Mouse (Mus musculus): ENCODE results near the gene Cd6. TPM values are rescaled to one million over a fixed set of nuclear protein-coding genes. Genes with fewer than 3 reads are reported as not detected.

The Cd6 gene
- polyA plus RNA-seq, 1 experiment from 2014 or later = not detected

DNA sequence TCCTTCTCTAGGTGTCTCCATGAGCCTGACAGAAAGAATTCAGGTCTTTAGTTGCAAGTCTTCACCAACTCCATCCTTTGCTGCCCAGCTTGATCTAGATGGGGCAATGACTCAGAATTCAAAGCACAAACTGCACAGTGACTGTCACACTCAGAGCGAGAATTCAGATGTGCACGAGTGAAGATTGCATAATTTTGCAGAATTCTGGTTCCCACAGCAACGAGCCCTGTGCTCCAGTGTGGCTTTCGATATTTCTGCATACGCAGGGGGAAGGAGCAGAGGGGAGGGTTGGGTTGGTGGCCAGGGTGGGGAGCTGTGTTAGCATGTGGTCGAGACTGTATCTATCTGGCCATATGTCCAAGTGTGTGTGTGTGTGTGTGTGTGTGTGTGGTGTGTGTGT is 28.8 kb downstream of the Cd6 start:
- no peak overlapping the region for H3K4me2 ChIP-seq (ENCODE audit: low read depth, low read length, severe bottlenecking)
- no peaks in the 10 kb centered on the region for H3K9me3 ChIP-seq (ENCODE audit: control insufficient read depth, low read length)
- H3K9ac ChIP-seq (ENCODE audit: low read length) = no peak overlapping the region
- no peak for DNase-seq (ENCODE audit: low spot score)
- no peaks in the 10 kb centered on the region for H3K36me3 ChIP-seq (ENCODE audit: control insufficient read depth, insufficient read depth, low read length)
- no peaks in the 10 kb centered on the region for H3K4me1 ChIP-seq (replicated peaks; ENCODE audit: control insufficient read depth, insufficient read depth, low read length)
- H3K27me3 ChIP-seq (ENCODE audit: control insufficient read depth, insufficient read depth, low read length) = no peaks in the 10 kb centered on the region
- WGBS = 81% methylated on average over 6 of the region's 6 CpGs
- no peak for ATAC-seq (replicated peaks; ENCODE audit: low FRiP score)
- no peak overlapping the region for H3K27ac ChIP-seq (ENCODE audit: low read depth, low read length)
- H3K4me3 ChIP-seq (ENCODE audit: low read depth, low read length) = no peak overlapping the region

DNA sequence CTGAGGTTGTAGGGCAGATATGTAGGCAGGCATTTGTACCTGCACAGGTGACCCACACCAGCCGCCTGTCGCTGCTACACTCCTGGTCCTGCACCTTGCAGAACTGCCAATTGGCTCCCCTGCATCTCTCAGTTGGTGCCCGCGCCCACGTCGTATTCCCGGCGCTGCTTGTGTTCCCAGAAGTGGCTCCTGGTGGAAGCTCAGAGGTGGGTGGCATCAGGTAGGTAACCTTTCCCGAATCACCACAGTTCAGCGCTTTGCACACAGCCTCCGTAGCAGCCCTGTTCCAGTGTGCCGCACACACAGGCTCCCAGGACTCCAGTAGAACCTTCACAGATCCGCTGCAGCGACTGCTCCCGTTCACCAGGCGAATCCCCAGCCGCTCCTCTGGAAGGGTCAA is 30.7 kb downstream of the Cd6 start:
- ATAC-seq (replicated peaks; ENCODE audit: low FRiP score) (no peak), DNase-seq (ENCODE audit: low spot score) (no peak)
- Histone ChIP-seq H3K36me3 (ENCODE audit: control insufficient read depth, insufficient read depth, low read length) (no peaks in the 10 kb centered on the region), H3K4me2 (ENCODE audit: low read depth, low read length, severe bottlenecking) (no peak overlapping the region), H3K4me3 (ENCODE audit: low read depth, low read length) (no peak overlapping the region), H3K27me3 (ENCODE audit: control insufficient read depth, insufficient read depth, low read length) (no peaks in the 10 kb centered on the region), H3K9ac (ENCODE audit: low read length) (no peak overlapping the region), H3K4me1 (replicated peaks; ENCODE audit: control insufficient read depth, insufficient read depth, low read length) (no peaks in the 10 kb centered on the region), H3K27ac (ENCODE audit: low read depth, low read length) (no peak overlapping the region), H3K9me3 (ENCODE audit: control insufficient read depth, low read length) (no peaks in the 10 kb centered on the region)
- 94% methylated on average over 17 of the region's 17 CpGs for WGBS

DNA sequence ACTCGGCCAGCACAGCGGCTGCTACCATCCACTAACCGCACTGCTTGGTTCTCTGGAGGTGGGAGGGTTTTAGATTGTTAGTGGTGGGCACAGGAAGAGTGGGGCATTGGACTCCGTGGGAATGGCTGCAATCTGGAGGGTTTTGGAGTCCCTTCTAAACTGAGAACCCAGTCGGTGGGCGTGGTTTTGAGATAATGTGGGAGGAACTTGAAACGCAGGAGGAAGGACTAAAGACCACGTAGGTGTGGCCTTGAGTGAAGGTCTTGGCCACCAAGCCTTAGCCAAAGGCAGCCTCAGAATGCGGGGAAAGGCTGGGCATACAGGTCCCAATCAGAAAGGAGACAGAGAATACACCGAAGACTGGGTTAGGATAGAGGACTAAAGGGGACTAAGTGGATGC is 31.3 kb downstream of the Cd6 start:
- no peaks in the 10 kb centered on the region for H3K9me3 ChIP-seq (ENCODE audit: control insufficient read depth, low read length)
- no peaks in the 10 kb centered on the region for H3K4me1 ChIP-seq (replicated peaks; ENCODE audit: control insufficient read depth, insufficient read depth, low read length)
- H3K9ac ChIP-seq (ENCODE audit: low read length) = no peak overlapping the region
- WGBS = 75% methylated on average over 10 of the region's 10 CpGs
- H3K4me3 ChIP-seq (ENCODE audit: low read depth, low read length) = no peak overlapping the region
- H3K27ac ChIP-seq (ENCODE audit: low read depth, low read length) = no peak overlapping the region
- DNase-seq (ENCODE audit: low spot score) (no peak), ATAC-seq (replicated peaks; ENCODE audit: low FRiP score) (no peak)
- no peaks in the 10 kb centered on the region for H3K27me3 ChIP-seq (ENCODE audit: control insufficient read depth, insufficient read depth, low read length)
- no peaks in the 10 kb centered on the region for H3K36me3 ChIP-seq (ENCODE audit: control insufficient read depth, insufficient read depth, low read length)
- no peak overlapping the region for H3K4me2 ChIP-seq (ENCODE audit: low read depth, low read length, severe bottlenecking)

DNA sequence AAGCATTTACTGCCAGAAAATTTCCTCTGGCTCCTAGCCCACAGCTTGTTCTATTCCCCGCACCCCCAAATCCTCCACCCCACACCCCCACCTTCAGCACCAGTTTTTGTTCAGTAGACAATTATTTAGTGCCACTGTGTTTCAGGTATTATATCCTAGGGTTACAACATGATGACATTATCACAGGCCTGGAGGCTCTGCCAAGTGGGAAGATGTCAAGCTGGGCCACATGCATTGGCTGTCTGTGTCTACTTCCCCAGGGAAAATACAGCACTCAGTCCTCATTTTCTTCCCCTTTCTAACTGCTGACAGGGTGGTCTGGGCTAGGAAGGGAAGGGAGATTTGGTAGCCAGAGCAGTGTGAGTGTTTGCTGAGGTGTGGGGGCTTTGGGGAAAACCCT is 34.9 kb downstream of the Cd6 start:
- no peaks in the 10 kb centered on the region for H3K27me3 ChIP-seq (ENCODE audit: control insufficient read depth, insufficient read depth, low read length)
- WGBS = 100% methylated on average over 1 of the region's 1 CpGs
- H3K27ac ChIP-seq (ENCODE audit: low read depth, low read length) = no peak overlapping the region
- no peak overlapping the region for H3K9ac ChIP-seq (ENCODE audit: low read length)
- H3K4me2 ChIP-seq (ENCODE audit: low read depth, low read length, severe bottlenecking) = no peak overlapping the region
- H3K4me1 ChIP-seq (replicated peaks; ENCODE audit: control insufficient read depth, insufficient read depth, low read length) = no peaks in the 10 kb centered on the region; the same call in 1 of the 2 replicates
- no peaks in the 10 kb centered on the region for H3K9me3 ChIP-seq (ENCODE audit: control insufficient read depth, low read length)
- H3K4me3 ChIP-seq (ENCODE audit: low read depth, low read length) = no peak overlapping the region
- no peaks in the 10 kb centered on the region for H3K36me3 ChIP-seq (ENCODE audit: control insufficient read depth, insufficient read depth, low read length)
- ATAC-seq (replicated peaks; ENCODE audit: low FRiP score) (no peak), DNase-seq (ENCODE audit: low spot score) (no peak)

DNA sequence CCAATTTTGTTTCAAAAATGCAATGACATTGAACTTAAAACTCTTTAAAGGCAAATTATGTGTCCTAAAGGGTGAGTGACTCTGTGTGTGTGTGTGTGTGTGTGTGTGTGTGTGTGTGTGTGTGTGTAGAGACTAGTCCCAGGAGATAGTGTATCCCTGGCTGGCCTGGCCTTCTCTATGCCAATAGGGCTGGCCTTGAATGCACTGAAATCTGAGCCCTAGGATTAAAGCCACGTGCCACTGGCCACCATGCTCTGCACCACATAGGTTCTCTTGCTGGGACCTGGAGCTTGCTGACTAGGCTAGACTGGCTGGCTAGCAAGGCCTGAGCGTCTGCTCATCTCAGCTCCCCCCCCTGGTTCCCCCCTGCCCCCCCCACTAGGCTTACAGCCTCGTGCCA is 36.8 kb downstream of the Cd6 start:
- H3K9ac ChIP-seq (ENCODE audit: low read length) = no peak overlapping the region
- H3K36me3 ChIP-seq (ENCODE audit: control insufficient read depth, insufficient read depth, low read length) = no peaks in the 10 kb centered on the region
- no peak overlapping the region for H3K4me3 ChIP-seq (ENCODE audit: low read depth, low read length)
- H3K4me1 ChIP-seq (replicated peaks; ENCODE audit: control insufficient read depth, insufficient read depth, low read length) = no peaks in the 10 kb centered on the region; the same call in 1 of the 2 replicates
- H3K27ac ChIP-seq (ENCODE audit: low read depth, low read length) = no peak overlapping the region
- H3K27me3 ChIP-seq (ENCODE audit: control insufficient read depth, insufficient read depth, low read length) = no peaks in the 10 kb centered on the region
- ATAC-seq (replicated peaks; ENCODE audit: low FRiP score) = no peak
- no peak overlapping the region for H3K4me2 ChIP-seq (ENCODE audit: low read depth, low read length, severe bottlenecking)
- no peaks in the 10 kb centered on the region for H3K9me3 ChIP-seq (ENCODE audit: control insufficient read depth, low read length)
- DNase-seq (ENCODE audit: low spot score) = no peak
- 50% methylated on average over 3 of the region's 3 CpGs for WGBS

DNA sequence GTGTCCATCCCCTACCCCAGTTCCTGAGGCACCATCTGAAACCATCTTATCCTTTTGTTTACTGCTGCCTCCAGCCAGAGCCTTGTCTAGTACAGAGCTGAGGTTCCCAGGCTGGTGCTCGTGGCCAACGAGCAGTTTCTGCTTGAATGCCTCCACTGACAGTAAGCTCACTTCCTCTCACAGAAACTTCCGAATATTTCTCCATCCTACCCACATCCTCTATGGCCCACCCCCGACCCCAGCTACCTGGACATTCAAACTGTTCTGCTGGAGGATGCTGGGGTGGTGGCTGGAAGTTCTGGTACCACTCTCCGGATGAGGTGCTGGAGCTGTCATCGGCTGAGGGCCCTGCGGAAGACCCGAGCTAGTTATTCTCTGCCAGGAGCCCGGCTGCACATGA is 39.5 kb downstream of the Cd6 start:
- H3K27ac ChIP-seq (ENCODE audit: low read depth, low read length) = no peak overlapping the region
- no peak for ATAC-seq (replicated peaks; ENCODE audit: low FRiP score)
- H3K9me3 ChIP-seq (ENCODE audit: control insufficient read depth, low read length) = no peaks in the 10 kb centered on the region
- no peak for DNase-seq (ENCODE audit: low spot score)
- H3K4me2 ChIP-seq (ENCODE audit: low read depth, low read length, severe bottlenecking) = no peak overlapping the region
- WGBS = 77% methylated on average over 9 of the region's 9 CpGs
- no peak overlapping the region for H3K4me3 ChIP-seq (ENCODE audit: low read depth, low read length)
- no peaks in the 10 kb centered on the region for H3K36me3 ChIP-seq (ENCODE audit: control insufficient read depth, insufficient read depth, low read length)
- no peak overlapping the region for H3K9ac ChIP-seq (ENCODE audit: low read length)
- no peaks in the 10 kb centered on the region; the same call in 1 of the 2 replicates for H3K4me1 ChIP-seq (replicated peaks; ENCODE audit: control insufficient read depth, insufficient read depth, low read length)
- H3K27me3 ChIP-seq (ENCODE audit: control insufficient read depth, insufficient read depth, low read length) = no peaks in the 10 kb centered on the region

DNA sequence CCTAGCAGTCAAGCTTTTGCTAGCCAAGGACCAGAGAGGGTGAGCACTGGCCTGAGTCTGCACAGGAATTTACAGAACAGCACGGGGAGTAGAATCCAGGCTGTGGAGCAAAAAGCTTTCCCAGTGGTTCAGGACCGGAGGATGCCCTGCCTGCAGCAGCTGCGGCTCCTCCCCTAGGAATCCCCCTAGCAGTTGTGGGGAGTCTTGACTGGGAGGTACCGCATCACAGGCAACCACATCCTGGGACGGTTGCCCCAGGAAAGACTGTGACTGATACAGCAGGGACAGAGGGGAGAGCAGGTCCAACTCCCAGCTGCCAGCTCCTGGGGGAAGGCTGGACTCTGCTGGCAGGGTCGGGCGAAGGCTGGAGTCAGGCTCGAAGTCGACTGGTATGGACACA is 41.6 kb downstream of the Cd6 start:
- H3K4me3 ChIP-seq (ENCODE audit: low read depth, low read length) = no peak overlapping the region
- no peak overlapping the region for H3K4me2 ChIP-seq (ENCODE audit: low read depth, low read length, severe bottlenecking)
- H3K9me3 ChIP-seq (ENCODE audit: control insufficient read depth, low read length) = no peaks in the 10 kb centered on the region
- H3K27me3 ChIP-seq (ENCODE audit: control insufficient read depth, insufficient read depth, low read length) = no peaks in the 10 kb centered on the region
- ATAC-seq (replicated peaks; ENCODE audit: low FRiP score) (no peak), DNase-seq (ENCODE audit: low spot score) (no peak)
- whole genome bisulfite sequencing = 70% methylated on average over 9 of the region's 9 CpGs
- no peak overlapping the region for H3K27ac ChIP-seq (ENCODE audit: low read depth, low read length)
- no peaks in the 10 kb centered on the region for H3K36me3 ChIP-seq (ENCODE audit: control insufficient read depth, insufficient read depth, low read length)
- no peak overlapping the region for H3K9ac ChIP-seq (ENCODE audit: low read length)
- H3K4me1 ChIP-seq (replicated peaks; ENCODE audit: control insufficient read depth, insufficient read depth, low read length) = no peaks in the 10 kb centered on the region; the same call in none of the 2 replicates

DNA sequence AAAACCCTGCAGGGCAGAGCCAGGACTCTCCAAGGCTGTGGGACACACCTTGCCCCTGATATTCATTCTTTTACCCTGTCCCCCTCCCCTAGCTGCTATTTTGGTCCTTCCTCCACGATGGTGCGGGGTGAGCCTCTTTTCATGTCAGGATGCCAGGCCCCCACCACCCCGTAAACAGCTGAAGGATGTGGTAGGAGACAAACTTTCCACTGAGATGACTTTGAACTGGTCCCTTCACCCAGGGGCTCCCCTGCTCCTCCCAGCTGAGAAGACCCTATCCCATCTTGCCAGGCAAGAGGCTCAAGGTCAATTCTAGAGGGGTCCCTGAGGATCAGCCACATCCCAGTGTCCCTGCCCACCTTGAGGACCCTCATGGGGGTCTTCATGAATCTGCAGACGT is 42.5 kb downstream of the Cd6 start:
- 87% methylated on average over 4 of the region's 4 CpGs for WGBS
- H3K27ac ChIP-seq (ENCODE audit: low read depth, low read length) = no peak overlapping the region
- H3K9ac ChIP-seq (ENCODE audit: low read length) = no peak overlapping the region

DNA sequence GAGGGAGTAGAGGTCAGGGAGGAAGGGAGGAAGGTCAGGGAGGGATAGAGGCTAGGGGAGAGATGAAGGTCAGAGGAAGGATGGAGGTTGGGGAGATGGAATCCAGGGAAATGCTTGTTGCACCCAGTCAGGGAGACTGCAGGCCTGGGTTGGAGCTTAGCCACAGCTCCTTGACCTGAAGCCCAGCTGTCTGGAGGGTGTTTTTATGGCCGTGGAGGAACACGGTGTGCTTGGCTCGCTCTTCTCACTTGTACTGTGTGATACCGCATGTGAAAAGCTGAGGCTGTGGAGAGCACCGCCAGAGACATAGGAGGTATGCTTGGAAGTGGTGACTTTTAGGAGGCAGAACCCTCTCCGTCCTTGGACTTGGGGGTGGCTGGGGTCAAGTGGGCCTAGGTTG is 43.1 kb downstream of the Cd6 start:
- H3K36me3 ChIP-seq (ENCODE audit: control insufficient read depth, insufficient read depth, low read length) = no peaks in the 10 kb centered on the region
- H3K9ac ChIP-seq (ENCODE audit: low read length) = no peak overlapping the region
- DNase-seq (ENCODE audit: low spot score) = no peak
- H3K27ac ChIP-seq (ENCODE audit: low read depth, low read length) = no peak overlapping the region
- no peaks in the 10 kb centered on the region; the same call in none of the 2 replicates for H3K4me1 ChIP-seq (replicated peaks; ENCODE audit: control insufficient read depth, insufficient read depth, low read length)
- WGBS = 87% methylated on average over 6 of the region's 6 CpGs
- no peaks in the 10 kb centered on the region for H3K9me3 ChIP-seq (ENCODE audit: control insufficient read depth, low read length)
- no peak overlapping the region for H3K4me2 ChIP-seq (ENCODE audit: low read depth, low read length, severe bottlenecking)
- no peak for ATAC-seq (replicated peaks; ENCODE audit: low FRiP score)
- no peak overlapping the region for H3K4me3 ChIP-seq (ENCODE audit: low read depth, low read length)
- H3K27me3 ChIP-seq (ENCODE audit: control insufficient read depth, insufficient read depth, low read length) = no peaks in the 10 kb centered on the region

More for the DNA sequence above, 42.5 kb downstream of the Cd6 start:
- Histone ChIP-seq H3K4me2 (ENCODE audit: low read depth, low read length, severe bottlenecking) (no peak overlapping the region), H3K4me3 (ENCODE audit: low read depth, low read length) (no peak overlapping the region), H3K27me3 (ENCODE audit: control insufficient read depth, insufficient read depth, low read length) (no peaks in the 10 kb centered on the region), H3K36me3 (ENCODE audit: control insufficient read depth, insufficient read depth, low read length) (no peaks in the 10 kb centered on the region), H3K4me1 (replicated peaks; ENCODE audit: control insufficient read depth, insufficient read depth, low read length) (no peaks in the 10 kb centered on the region; the same call in none of the 2 replicates), H3K9me3 (ENCODE audit: control insufficient read depth, low read length) (no peaks in the 10 kb centered on the region)
- ATAC-seq (replicated peaks; ENCODE audit: low FRiP score) (no peak), DNase-seq (ENCODE audit: low spot score) (no peak)

All from forebrain, embryonic 11.5 days (tissue).